Mouse (Mus musculus): Measurements from ENCODE around the gene Isy1. TPM values are rescaled to one million over a fixed set of nuclear protein-coding genes. Genes with fewer than 3 reads are reported as not detected.

The Isy1 gene
- polyA plus RNA-seq, 1 experiment from 2014 or later = 53.7 TPM

Other genes with a start within 250 kb of the Isy1 start
- 3.8 and 4.6 TPM in 2 replicates for gene Prokr1, start 248.1 kb downstream of the Isy1 start, polyA plus RNA-seq (2015; fragmentation: Nextera tagmentation; extraction: Ambion mirVana)
- gene Aplf, start 166.6 kb downstream of the Isy1 start, polyA plus RNA-seq (2015; fragmentation: Nextera tagmentation; extraction: Ambion mirVana) = 13.4 and 15.4 TPM in 2 replicates
- gene Efcc1, start 107.9 kb downstream of the Isy1 start, polyA plus RNA-seq (2015; fragmentation: Nextera tagmentation; extraction: Ambion mirVana) = 0.32 and 0.62 TPM in 2 replicates
- 0.94 and 1.6 TPM in 2 replicates for gene Gp9, start 60.7 kb downstream of the Isy1 start, polyA plus RNA-seq (2015; fragmentation: Nextera tagmentation; extraction: Ambion mirVana)
- 9.8 and 10.3 TPM in 2 replicates for gene Rab43, start 26.6 kb downstream of the Isy1 start, polyA plus RNA-seq (2015; fragmentation: Nextera tagmentation; extraction: Ambion mirVana)
- 3.7 and 6.8 TPM in 2 replicates for gene Gm45140, start 3.0 kb downstream of the Isy1 start, polyA plus RNA-seq (2015; fragmentation: Nextera tagmentation; extraction: Ambion mirVana)
- 1,115 and 1,121 TPM in 2 replicates for gene Cnbp, start 12.3 kb upstream of the Isy1 start, polyA plus RNA-seq (2015; fragmentation: Nextera tagmentation; extraction: Ambion mirVana)
- gene Copg1, start 49.0 kb upstream of the Isy1 start, polyA plus RNA-seq (2015; fragmentation: Nextera tagmentation; extraction: Ambion mirVana) = 186 and 193 TPM in 2 replicates
- 66.8 and 69.0 TPM in 2 replicates for gene Hmces, start 75.1 kb upstream of the Isy1 start, polyA plus RNA-seq (2015; fragmentation: Nextera tagmentation; extraction: Ambion mirVana)
- gene H1fx, start 142.8 kb upstream of the Isy1 start, polyA plus RNA-seq (2015; fragmentation: Nextera tagmentation; extraction: Ambion mirVana) = 27.8 and 40.0 TPM in 2 replicates
- 184 and 186 TPM in 2 replicates for gene Rab7, start 206.5 kb upstream of the Isy1 start, polyA plus RNA-seq (2015; fragmentation: Nextera tagmentation; extraction: Ambion mirVana)
- 391 and 427 TPM in 2 replicates for gene Rpn1, start 245.7 kb upstream of the Isy1 start, polyA plus RNA-seq (2015; fragmentation: Nextera tagmentation; extraction: Ambion mirVana)

All from limb, embryonic 13.5 days (tissue).